Mouse (Mus musculus) thymus, adult 2 months (tissue): ENCODE data around the gene Cul1. TPM values are rescaled to one million over a fixed set of nuclear protein-coding genes. Genes with fewer than 3 reads are reported as not detected.

Experiments
- DNase-seq: peaks from one replicate; pipeline ENCODE4 v3.0.0; 2021
- H3K27ac ChIP-seq: fragments of 200-500 bp; 2 replicates; pipeline ENCODE4 v1.5.1; 2012; ENCODE audit warnings: low read length, control low read depth; ENCODE audit not compliant: control insufficient read depth, insufficient read depth
- H3K27me3 ChIP-seq: fragments of 200-500 bp; 2 replicates; pipeline ENCODE4 v1.6.1; 2012; ENCODE audit warnings: mild to moderate bottlenecking, low read length, moderate library complexity, mixed read lengths; ENCODE audit not compliant: control insufficient read depth, insufficient read depth
- H3K36me3 ChIP-seq: fragments of 200-500 bp; 2 replicates; pipeline ENCODE4 v1.6.1; 2012; ENCODE audit warnings: mild to moderate bottlenecking, low read length, moderate library complexity; ENCODE audit not compliant: control insufficient read depth, insufficient read depth
- H3K4me1 ChIP-seq: fragments of 200-500 bp; replicated peaks from 2 replicates; pipeline ENCODE4 v1.6.1; 2012; ENCODE audit warnings: low read length; ENCODE audit not compliant: control insufficient read depth, insufficient read depth
- H3K4me3 ChIP-seq: fragments of 200-500 bp; 2 replicates; pipeline ENCODE4 v1.5.1; 2012; ENCODE audit warnings: mild to moderate bottlenecking, low read length, control low read depth, moderate library complexity; ENCODE audit not compliant: control insufficient read depth, insufficient read depth
- CTCF ChIP-seq: fragments of 200-500 bp; IDR thresholded peaks from 2 replicates; pipeline ENCODE4 v1.5.1; 2012; ENCODE audit warnings: mild to moderate bottlenecking, control low read depth, low read length, moderate library complexity, borderline replicate concordance; ENCODE audit not compliant: control insufficient read depth, poor library complexity, insufficient read depth; ENCODE audit errors: extremely low read depth
- POLR2A ChIP-seq: fragments of 200-500 bp; IDR thresholded peaks from 2 replicates; pipeline ENCODE4 v1.6.1; 2012; ENCODE audit warnings: mild to moderate bottlenecking, low read length, control low read depth, moderate library complexity; ENCODE audit not compliant: control insufficient read depth, poor library complexity, insufficient read depth; ENCODE audit errors: extremely low read depth
- WGBS: fragments of 180-500 bp; shearing (Covaris S2); methylation state at CpG from one replicate; pipeline ENCODE4 v1.1.7; 2018; 5-methylcytosine and 5-hydroxymethylcytosine counted together
- polyA plus RNA-seq: library from polyadenylated mRNA; depleted of rRNA; stranded (reverse); fragments of >200 nt; gene quantifications from 2 replicates; pipeline ENCODE4 v1.2.3, GENCODE M21; 2012; rRNA removed

Gene Cul1
- polyA plus RNA-seq = 20.7 and 23.4 TPM in 2 replicates

DNA sequence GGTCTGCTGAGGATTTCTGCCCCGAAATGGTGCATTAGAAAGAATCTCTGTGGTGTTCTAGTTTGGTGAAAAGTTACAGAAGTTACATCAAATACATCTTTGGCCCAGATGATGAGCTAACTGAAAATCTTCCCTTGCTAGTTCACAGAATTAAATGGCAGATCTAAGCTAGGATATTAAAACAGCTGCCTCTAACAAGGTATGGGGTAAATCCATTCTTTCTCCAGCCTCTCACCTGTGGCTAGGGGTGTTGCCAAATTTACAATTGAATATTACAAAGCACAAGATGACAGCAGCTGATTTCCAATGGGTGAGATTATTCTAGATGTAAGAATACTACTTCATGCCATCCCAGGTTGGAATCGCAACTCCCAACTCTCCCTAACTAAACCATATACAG lies at the start of gene Cul1:
TSS of gene Cul1 (plus strand) at position 301 of the 400 bp plus-strand sequence.
- H3K4me3 ChIP-seq = peak within 1 kb of the TSS; percentile 100
- H3K27me3 ChIP-seq = no peaks in the 10 kb centered on the region
- no peak within 1 kb of the TSS; the same call in 1 of the 2 replicates for H3K27ac ChIP-seq
- no peaks in the 10 kb centered on the region for H3K36me3 ChIP-seq
- TF ChIP-seq POLR2A (no peak), CTCF (no peak)
- H3K4me1 ChIP-seq = peaks cover 5% of the 10 kb centered on the region
- WGBS = 42% methylated on average over 2 of the region's 2 CpGs
- DNase-seq = no peak

GRCm38 (mm10) chr6:47404419-47405382 lies 48.5 kb upstream of the Cul1 start:
- Histone ChIP-seq H3K4me3 (no peak overlapping the region), H3K27ac (no peak overlapping the region), H3K36me3 (no peaks in the 10 kb centered on the region), H3K4me1 (no peaks in the 10 kb centered on the region), H3K27me3 (no peaks in the 10 kb centered on the region)
- no peak for DNase-seq
- TF ChIP-seq CTCF (no peak), POLR2A (no peak)
- WGBS = 94% methylated on average over 11 of the region's 11 CpGs

DNA sequence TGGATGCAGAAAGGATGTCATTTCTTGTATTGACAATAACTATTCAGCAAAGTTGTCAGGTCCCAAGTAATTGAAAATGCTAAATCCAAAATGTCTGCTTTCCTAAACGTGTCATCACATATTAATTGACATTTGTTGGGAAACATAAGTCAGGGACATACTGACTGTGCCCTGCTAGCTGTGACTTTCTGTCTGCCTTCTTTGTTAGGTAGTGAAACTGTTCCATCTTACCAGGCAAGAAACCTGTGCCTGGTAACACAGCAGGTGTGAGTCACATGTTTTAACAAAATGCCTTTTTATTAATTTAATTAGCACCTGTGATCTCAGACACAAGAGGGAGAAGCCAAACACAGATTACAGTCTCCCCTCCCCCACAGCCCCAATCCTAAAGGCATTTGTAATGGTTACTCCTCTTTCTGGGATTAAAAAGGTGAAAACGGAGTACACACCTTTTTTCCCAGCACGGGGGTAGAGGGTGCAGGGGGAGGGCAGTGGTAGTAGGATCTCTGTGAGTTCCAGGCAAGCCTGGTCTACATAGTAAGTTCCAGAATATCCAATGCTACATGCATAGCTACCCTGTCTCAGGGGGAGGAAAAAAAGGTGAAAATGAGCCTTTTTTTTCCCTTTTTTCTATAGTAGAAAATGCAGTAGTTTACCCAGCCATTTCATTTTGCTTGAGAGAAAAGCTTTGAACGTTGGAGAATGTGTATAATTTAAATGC lies 40.2 kb upstream of the Cul1 start:
- no peak overlapping the region for H3K27ac ChIP-seq
- H3K4me3 ChIP-seq = no peak overlapping the region
- H3K27me3 ChIP-seq = no peaks in the 10 kb centered on the region
- no peaks in the 10 kb centered on the region for H3K4me1 ChIP-seq
- 64% methylated on average over 4 of the region's 4 CpGs for WGBS
- TF ChIP-seq CTCF (no peak), POLR2A (no peak)
- no peaks in the 10 kb centered on the region for H3K36me3 ChIP-seq
- DNase-seq = no peak

DNA sequence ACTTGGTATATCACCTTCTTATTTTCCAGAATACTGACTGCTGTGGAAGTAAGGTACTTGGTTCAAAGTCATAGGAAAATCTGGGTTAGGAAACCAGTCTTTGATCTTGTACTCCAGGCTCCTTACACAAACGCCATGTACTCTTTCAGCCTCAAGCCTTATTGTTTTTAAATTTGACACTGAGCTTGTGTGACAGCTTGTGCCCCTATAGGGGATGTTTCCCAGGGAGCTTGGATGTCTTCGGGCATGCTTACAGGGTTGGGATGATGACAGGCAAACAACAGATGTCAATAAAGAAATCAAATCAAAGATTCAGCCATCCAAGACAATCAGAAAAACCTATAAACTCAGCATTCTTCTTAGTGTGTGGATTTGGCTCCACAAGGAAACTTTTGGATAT lies 39.5 kb upstream of the Cul1 start:
- DNase-seq = no peak
- Histone ChIP-seq H3K4me1 (no peaks in the 10 kb centered on the region), H3K27me3 (no peaks in the 10 kb centered on the region), H3K36me3 (no peaks in the 10 kb centered on the region), H3K4me3 (no peak overlapping the region), H3K27ac (no peak overlapping the region)
- 79% methylated on average over 2 of the region's 2 CpGs for WGBS
- TF ChIP-seq CTCF = no peak
- no peak for TF ChIP-seq POLR2A

GRCm38 (mm10) chr6:47418691-47419090 lies 34.5 kb upstream of the Cul1 start:
- no peak for DNase-seq
- no peaks in the 10 kb centered on the region for H3K36me3 ChIP-seq
- WGBS = 83% methylated on average over 3 of the region's 3 CpGs
- no peak overlapping the region for H3K27ac ChIP-seq
- no peak for TF ChIP-seq POLR2A
- no peak for TF ChIP-seq CTCF
- no peak overlapping the region for H3K4me3 ChIP-seq
- H3K4me1 ChIP-seq = no peaks in the 10 kb centered on the region
- no peaks in the 10 kb centered on the region for H3K27me3 ChIP-seq

DNA sequence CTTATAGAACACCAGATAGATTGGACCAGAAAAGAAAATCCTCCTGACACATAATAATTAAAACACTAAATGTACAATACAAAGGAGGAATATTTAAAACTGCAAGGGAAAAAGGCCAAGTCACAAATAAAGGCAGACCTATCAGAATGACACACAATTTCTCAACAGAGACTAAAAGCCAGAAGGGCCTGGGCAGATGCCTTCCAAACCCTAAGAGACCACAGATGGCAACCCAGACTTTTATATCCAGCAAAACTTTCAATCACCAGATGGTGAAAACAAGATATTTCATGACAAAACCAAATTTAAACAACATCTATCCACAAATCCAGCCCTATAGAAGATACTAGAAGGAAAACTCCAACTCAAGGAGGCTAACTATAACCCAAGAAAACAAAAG lies 33.0 kb upstream of the Cul1 start:
- TF ChIP-seq POLR2A (no peak), CTCF (no peak)
- Histone ChIP-seq H3K27me3 (no peaks in the 10 kb centered on the region), H3K4me1 (no peaks in the 10 kb centered on the region), H3K4me3 (no peak overlapping the region), H3K27ac (no peak overlapping the region), H3K36me3 (no peaks in the 10 kb centered on the region)
- DNase-seq = no peak
